Mouse (Mus musculus): ENCODE results near the gene Epha3. TPM values are rescaled to one million over a fixed set of nuclear protein-coding genes. Genes with fewer than 3 reads are reported as not detected.

Epha3 gene
- polyA plus RNA-seq, 1 experiment from 2014 or later, result 6.4 TPM

DNA sequence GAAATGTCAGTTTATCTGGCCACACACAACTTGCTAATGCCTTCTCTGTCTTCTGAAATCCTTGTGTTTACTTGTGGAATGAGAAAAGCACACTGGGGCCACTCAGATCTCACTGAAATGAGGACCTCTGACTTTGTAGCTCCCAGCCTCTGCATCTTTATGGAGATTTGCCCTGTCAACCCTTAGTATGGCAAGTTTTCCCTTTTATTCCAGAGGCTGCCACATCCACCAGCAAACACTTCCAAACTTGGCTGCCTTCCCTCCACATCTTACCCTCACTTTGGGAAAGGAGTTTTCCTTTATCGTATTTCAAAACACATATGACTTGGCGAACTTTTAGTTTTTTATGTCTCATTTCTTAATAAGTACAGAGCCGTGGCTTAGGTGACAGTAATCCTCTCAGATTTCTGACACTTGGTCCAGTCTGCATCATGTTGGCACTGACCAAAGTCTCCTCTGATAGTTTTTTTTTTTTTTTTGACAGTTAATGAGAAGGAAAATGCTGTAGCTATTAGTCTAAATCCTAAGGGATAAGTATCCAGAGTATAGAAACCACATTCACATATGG lies 198.0 kb downstream of the Epha3 start:
- no peaks in the 10 kb centered on the region for H3K36me3 ChIP-seq (ENCODE audit: control insufficient read depth, insufficient read depth, low read length)
- ATAC-seq (ENCODE audit: low FRiP score, low TSS enrichment) (no peak), DNase-seq (ENCODE audit: low spot score) (no peak)
- H3K4me3 ChIP-seq (ENCODE audit: low read depth, low read length), result no peak overlapping the region
- H3K4me2 ChIP-seq (replicated peaks; ENCODE audit: low read depth), result no peak overlapping the region
- no peaks in the 10 kb centered on the region for H3K27me3 ChIP-seq (ENCODE audit: control insufficient read depth, insufficient read depth, low read length)
- no peaks in the 10 kb centered on the region for H3K4me1 ChIP-seq (replicated peaks; ENCODE audit: control insufficient read depth, insufficient read depth)
- WGBS, result 52% methylated on average over 3 of the region's 3 CpGs
- H3K9ac ChIP-seq (ENCODE audit: low read length), result no peak overlapping the region
- H3K27ac ChIP-seq (replicated peaks), result no peak overlapping the region
- no peaks in the 10 kb centered on the region for H3K9me3 ChIP-seq (ENCODE audit: control insufficient read depth, low read length)
- TF ChIP-seq EP300 (optimal IDR thresholded peaks at IDR 0.05) (no peak), CTCF (IDR thresholded peaks at IDR 0.05; ENCODE audit: low read depth) (no peak)

DNA sequence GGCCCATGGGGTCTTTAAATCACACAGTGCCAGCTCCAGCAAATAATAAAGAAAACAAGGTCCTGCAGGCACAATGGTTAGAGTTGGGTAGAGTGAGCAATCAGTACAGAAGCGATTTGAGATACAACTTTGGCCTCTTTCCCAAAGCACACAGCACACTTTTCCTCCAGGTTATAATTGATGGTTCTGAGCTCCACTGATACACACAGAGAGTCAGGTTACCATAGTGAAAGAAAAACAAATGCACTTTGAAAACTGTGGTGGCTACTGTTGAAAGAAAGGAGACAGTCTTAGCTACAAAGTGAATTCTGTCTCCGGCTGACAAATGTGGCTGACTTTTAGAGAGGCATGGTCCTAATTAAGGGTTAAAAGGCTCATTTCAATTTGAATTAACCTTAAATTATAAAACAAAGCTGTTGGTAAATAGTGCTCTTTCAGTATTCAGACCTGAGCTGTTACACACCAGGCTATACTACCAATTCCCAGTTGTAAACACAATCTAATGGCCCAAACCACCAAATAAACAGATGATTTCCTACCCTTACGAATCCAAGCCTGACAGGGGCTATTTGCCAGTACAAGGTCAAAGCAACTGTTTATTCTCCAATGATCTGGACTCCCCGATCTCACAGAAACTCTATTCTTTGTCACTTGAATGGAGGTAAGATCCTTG lies 205.5 kb downstream of the Epha3 start:
- H3K4me1 ChIP-seq (replicated peaks; ENCODE audit: control insufficient read depth, insufficient read depth), result no peaks in the 10 kb centered on the region
- no peak overlapping the region for H3K4me3 ChIP-seq (ENCODE audit: low read depth, low read length)
- H3K27me3 ChIP-seq (ENCODE audit: control insufficient read depth, insufficient read depth, low read length), result no peaks in the 10 kb centered on the region
- no peak overlapping the region for H3K4me2 ChIP-seq (replicated peaks; ENCODE audit: low read depth)
- H3K9ac ChIP-seq (ENCODE audit: low read length), result no peak overlapping the region
- no peak for TF ChIP-seq EP300 (optimal IDR thresholded peaks at IDR 0.05)
- no peak for TF ChIP-seq CTCF (IDR thresholded peaks at IDR 0.05; ENCODE audit: low read depth)
- no peaks in the 10 kb centered on the region for H3K9me3 ChIP-seq (ENCODE audit: control insufficient read depth, low read length)
- ATAC-seq (ENCODE audit: low FRiP score, low TSS enrichment) (no peak), DNase-seq (ENCODE audit: low spot score) (no peak)
- WGBS, result 40% methylated on average over 4 of the region's 4 CpGs
- no peaks in the 10 kb centered on the region for H3K36me3 ChIP-seq (ENCODE audit: control insufficient read depth, insufficient read depth, low read length)
- no peak overlapping the region for H3K27ac ChIP-seq (replicated peaks)

DNA sequence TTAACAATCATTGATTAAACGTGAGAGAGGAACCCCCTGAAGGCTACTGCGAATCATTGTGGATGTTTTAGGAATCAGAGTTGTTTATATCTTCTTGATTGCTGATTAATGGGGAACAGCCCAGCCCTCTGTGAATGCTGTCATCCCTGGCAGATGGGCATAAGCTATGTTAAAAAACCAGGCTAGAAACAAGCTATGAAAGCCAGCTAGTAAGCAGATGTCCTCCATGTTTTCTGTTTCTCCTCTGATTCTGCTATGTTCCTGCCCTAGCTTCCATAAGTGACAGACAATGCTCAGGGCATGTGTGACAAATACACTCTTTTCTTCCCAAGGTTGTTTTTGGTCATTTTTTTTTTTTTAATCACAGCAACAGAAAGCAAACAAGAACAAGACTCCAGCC lies 206.2 kb downstream of the Epha3 start:
- no peaks in the 10 kb centered on the region for H3K36me3 ChIP-seq (ENCODE audit: control insufficient read depth, insufficient read depth, low read length)
- TF ChIP-seq EP300 (optimal IDR thresholded peaks at IDR 0.05) (no peak), CTCF (IDR thresholded peaks at IDR 0.05; ENCODE audit: low read depth) (no peak)
- H3K4me2 ChIP-seq (replicated peaks; ENCODE audit: low read depth), result no peak overlapping the region
- no peaks in the 10 kb centered on the region for H3K27me3 ChIP-seq (ENCODE audit: control insufficient read depth, insufficient read depth, low read length)
- WGBS, result 65% methylated on average over 2 of the region's 2 CpGs
- H3K27ac ChIP-seq (replicated peaks), result no peak overlapping the region
- H3K9me3 ChIP-seq (ENCODE audit: control insufficient read depth, low read length), result no peaks in the 10 kb centered on the region
- H3K9ac ChIP-seq (ENCODE audit: low read length), result no peak overlapping the region
- H3K4me1 ChIP-seq (replicated peaks; ENCODE audit: control insufficient read depth, insufficient read depth), result no peaks in the 10 kb centered on the region
- DNase-seq (ENCODE audit: low spot score), result no peak
- H3K4me3 ChIP-seq (ENCODE audit: low read depth, low read length), result no peak overlapping the region
- no peak for ATAC-seq (ENCODE audit: low FRiP score, low TSS enrichment)

DNA sequence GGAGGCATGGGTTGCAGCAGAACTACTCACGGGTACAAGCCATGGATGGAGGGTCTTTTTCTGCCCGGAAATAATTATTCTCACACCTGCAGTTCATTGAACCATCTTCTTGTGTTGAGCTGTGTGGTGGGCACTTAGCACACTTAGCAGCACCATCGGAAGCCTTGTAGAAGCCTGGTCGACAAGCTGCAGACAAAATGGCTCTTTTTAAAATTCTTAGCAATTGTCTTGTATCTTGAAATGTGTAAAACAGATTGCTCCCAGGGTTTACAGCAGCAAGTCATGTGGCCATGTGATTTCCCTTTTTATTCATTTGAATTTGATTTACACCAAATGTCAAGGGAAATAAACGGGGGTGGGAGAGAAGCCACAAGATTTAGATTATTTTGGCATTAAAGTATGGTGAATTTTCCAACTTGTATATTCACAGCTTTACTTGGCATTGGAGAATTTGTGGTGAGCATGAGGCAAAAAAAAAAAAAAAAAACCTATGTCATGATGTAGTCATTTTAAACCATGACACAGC lies 210.5 kb downstream of the Epha3 start:
- Histone ChIP-seq H3K27ac (replicated peaks) (no peak overlapping the region), H3K36me3 (ENCODE audit: control insufficient read depth, insufficient read depth, low read length) (no peaks in the 10 kb centered on the region), H3K4me3 (ENCODE audit: low read depth, low read length) (no peak overlapping the region), H3K9me3 (ENCODE audit: control insufficient read depth, low read length) (no peaks in the 10 kb centered on the region), H3K4me2 (replicated peaks; ENCODE audit: low read depth) (no peak overlapping the region), H3K9ac (ENCODE audit: low read length) (no peak overlapping the region), H3K4me1 (replicated peaks; ENCODE audit: control insufficient read depth, insufficient read depth) (no peaks in the 10 kb centered on the region), H3K27me3 (ENCODE audit: control insufficient read depth, insufficient read depth, low read length) (no peaks in the 10 kb centered on the region)
- ATAC-seq (ENCODE audit: low FRiP score, low TSS enrichment) (no peak), DNase-seq (ENCODE audit: low spot score) (no peak)
- WGBS, result 79% methylated on average over 5 of the region's 5 CpGs
- TF ChIP-seq EP300 (optimal IDR thresholded peaks at IDR 0.05), result no peak
- no peak for TF ChIP-seq CTCF (IDR thresholded peaks at IDR 0.05; ENCODE audit: low read depth)

DNA sequence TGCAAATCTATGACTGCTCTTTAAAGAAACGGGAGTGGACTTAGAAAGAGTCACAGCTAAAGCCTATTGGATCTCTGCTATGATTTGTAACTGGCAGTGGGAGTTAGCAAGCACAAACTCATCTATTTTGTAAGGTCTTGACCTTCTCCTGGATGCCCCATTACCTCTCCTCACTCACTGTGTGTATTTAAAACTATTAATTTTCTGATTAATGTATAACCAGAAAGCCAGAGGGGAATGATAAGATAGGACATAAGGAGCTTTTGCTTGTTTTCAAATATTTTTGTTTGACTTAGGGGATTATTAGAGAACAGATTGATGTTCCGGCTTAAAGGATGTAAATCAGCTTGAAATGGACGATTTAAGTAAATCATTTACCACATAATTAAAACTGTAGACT lies 213.2 kb downstream of the Epha3 start:
- Histone ChIP-seq H3K4me1 (replicated peaks; ENCODE audit: control insufficient read depth, insufficient read depth) (no peaks in the 10 kb centered on the region), H3K36me3 (ENCODE audit: control insufficient read depth, insufficient read depth, low read length) (no peaks in the 10 kb centered on the region), H3K9me3 (ENCODE audit: control insufficient read depth, low read length) (no peaks in the 10 kb centered on the region), H3K27ac (replicated peaks) (no peak overlapping the region), H3K9ac (ENCODE audit: low read length) (no peak overlapping the region), H3K27me3 (ENCODE audit: control insufficient read depth, insufficient read depth, low read length) (no peaks in the 10 kb centered on the region), H3K4me3 (ENCODE audit: low read depth, low read length) (no peak overlapping the region), H3K4me2 (replicated peaks; ENCODE audit: low read depth) (no peak overlapping the region)
- ATAC-seq (ENCODE audit: low FRiP score, low TSS enrichment), result no peak
- TF ChIP-seq EP300 (optimal IDR thresholded peaks at IDR 0.05), result no peak
- no peak for TF ChIP-seq CTCF (IDR thresholded peaks at IDR 0.05; ENCODE audit: low read depth)
- no peak for DNase-seq (ENCODE audit: low spot score)
- 27% methylated on average over 3 of the region's 3 CpGs for WGBS

DNA sequence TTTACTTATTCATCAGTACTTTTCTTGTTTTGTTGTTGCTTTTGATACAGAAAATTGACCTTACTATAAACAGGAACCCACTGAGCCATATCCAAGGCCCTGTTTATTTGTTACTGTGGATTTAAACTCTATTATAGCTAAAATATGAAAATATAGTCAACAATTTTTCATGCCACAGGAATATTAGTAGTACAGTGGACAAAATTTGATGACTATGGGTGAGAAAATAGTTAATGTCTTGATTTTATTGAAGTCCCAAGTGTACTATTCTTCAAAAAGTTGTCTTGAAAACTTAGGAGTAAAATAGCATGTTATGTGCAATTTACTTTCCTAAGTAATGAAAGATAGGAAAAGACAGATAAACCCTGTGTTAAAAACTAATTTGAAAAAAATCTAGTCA lies 217.4 kb downstream of the Epha3 start:
- Histone ChIP-seq H3K4me1 (replicated peaks; ENCODE audit: control insufficient read depth, insufficient read depth) (no peaks in the 10 kb centered on the region), H3K36me3 (ENCODE audit: control insufficient read depth, insufficient read depth, low read length) (no peaks in the 10 kb centered on the region), H3K4me2 (replicated peaks; ENCODE audit: low read depth) (no peak overlapping the region), H3K9me3 (ENCODE audit: control insufficient read depth, low read length) (no peaks in the 10 kb centered on the region), H3K27me3 (ENCODE audit: control insufficient read depth, insufficient read depth, low read length) (no peaks in the 10 kb centered on the region), H3K27ac (replicated peaks) (no peak overlapping the region), H3K9ac (ENCODE audit: low read length) (no peak overlapping the region), H3K4me3 (ENCODE audit: low read depth, low read length) (no peak overlapping the region)
- DNase-seq (ENCODE audit: low spot score), result no peak
- no peak for ATAC-seq (ENCODE audit: low FRiP score, low TSS enrichment)
- TF ChIP-seq CTCF (IDR thresholded peaks at IDR 0.05; ENCODE audit: low read depth) (no peak), EP300 (optimal IDR thresholded peaks at IDR 0.05) (no peak)

Measured in stomach, postnatal 0 days (tissue).